8 mouse cellular contexts compared by ENCODE assay signal in the genomic region with DNA sequence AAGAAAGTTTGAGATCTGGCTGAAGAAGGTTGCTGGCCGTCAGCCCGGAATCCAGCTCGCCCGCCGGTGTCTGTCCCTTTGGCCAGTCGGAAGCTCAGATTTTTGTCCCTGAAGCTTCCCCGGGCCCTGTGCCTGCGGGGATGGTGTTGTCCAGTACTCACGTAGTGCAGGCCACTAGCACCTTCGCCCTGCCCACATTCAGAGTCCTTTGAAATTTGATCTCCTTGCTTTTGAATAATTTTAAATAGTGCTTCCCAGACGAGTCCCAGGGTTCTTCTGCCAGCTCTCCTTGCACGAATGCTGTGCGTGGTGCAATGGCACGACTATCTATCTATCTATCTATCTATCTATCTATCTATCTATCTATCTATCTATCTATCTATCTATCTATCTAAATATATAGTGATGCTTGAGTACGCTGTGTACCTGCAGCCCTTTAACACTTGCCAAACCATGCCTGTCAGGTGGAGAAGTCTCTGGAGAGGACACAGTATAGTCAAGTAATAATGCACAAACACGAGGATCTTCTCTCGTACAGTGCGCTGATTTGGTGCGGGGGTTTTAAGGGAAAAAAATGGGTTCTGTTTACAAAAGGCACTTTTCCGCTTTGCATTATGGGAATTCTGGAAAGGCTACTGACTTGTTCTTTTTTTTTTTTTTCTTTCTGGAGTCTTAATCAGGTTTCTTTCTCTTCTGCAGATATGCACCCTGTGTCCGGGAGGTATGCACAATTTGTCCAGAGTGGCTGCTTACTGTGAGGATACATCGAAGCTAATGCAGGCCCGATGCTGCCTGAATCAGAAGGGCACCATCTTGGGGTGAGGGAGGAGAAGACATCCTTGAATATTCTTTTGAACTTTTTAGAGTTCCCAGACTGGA. TPM values are rescaled to one million over a fixed set of nuclear protein-coding genes. Genes with fewer than 3 reads are reported as not detected.
DNase-seq lines count a peak whose midpoint lies in the region; ATAC-seq lines count a peak whose summit lies in the region.

Gene Slc5a6, minus strand, starts transcription at position 162 of the 879 bp plus-strand sequence.

- H3K27ac ChIP-seq in embryonic facial prominence, embryonic 10.5 days (replicated peaks), result peak within 1 kb of the TSS; percentile 92
- H3K27ac ChIP-seq in heart, embryonic 14.5 days (replicated peaks in 1 of 2; ENCODE audit: control insufficient read depth in 1 of 2, insufficient read depth in 1 of 2, low read depth in 2 of 2, low read length in 2 of 2), result peak within 1 kb of the TSS; percentile 98 to 99
- H3K27ac ChIP-seq in liver, embryonic 13.5 days, result peak within 1 kb of the TSS; percentile 88

- no peaks in the 10 kb centered on the region; the same call in 1 of the 2 replicates for H3K36me3 ChIP-seq in embryonic facial prominence, embryonic 10.5 days (replicated peaks)
- H3K36me3 ChIP-seq in heart, embryonic 14.5 days (ENCODE audit: control insufficient read depth, insufficient read depth, low read length), result peaks cover 19% of the 10 kb centered on the region
- H3K36me3 ChIP-seq in liver, embryonic 13.5 days, result peaks cover 4% of the 10 kb centered on the region; the same call in 1 of the 2 replicates

- WGBS in embryonic facial prominence, embryonic 10.5 days, result under 1% methylated on average over 23 of the region's 23 CpGs
- under 1% methylated on average over 23 of the region's 23 CpGs for WGBS in heart, embryonic 14.5 days
- WGBS in liver, embryonic 13.5 days (ENCODE audit: insufficient replicate concordance), result 2% methylated on average over 23 of the region's 23 CpGs

- peak; percentile 41 for ATAC-seq in heart, embryonic 14.5 days (ENCODE audit: insufficient number of reproducible peaks, insufficient read depth, low FRiP score, low read depth)
- ATAC-seq in liver, embryonic 13.5 days (ENCODE audit: low read depth), result peak; percentile 18

- no peaks in the 10 kb centered on the region for H3K27me3 ChIP-seq in embryonic facial prominence, embryonic 10.5 days (replicated peaks; ENCODE audit: low read depth, poor library complexity, severe bottlenecking)
- H3K27me3 ChIP-seq in heart, embryonic 14.5 days (ENCODE audit: control insufficient read depth, insufficient read depth, low read length), result no peaks in the 10 kb centered on the region
- H3K27me3 ChIP-seq in liver, embryonic 13.5 days, result no peaks in the 10 kb centered on the region

- H3K9ac ChIP-seq in heart, embryonic 14.5 days (ENCODE audit: low read length), result peak within 1 kb of the TSS; percentile 92
- H3K9ac ChIP-seq in liver, embryonic 13.5 days, result peak within 1 kb of the TSS; percentile 88

- H3K4me1 ChIP-seq in embryonic facial prominence, embryonic 10.5 days, result peaks cover 10% of the 10 kb centered on the region
- peaks cover 0 to 8% of the 10 kb centered on the region in 2 experiments; a peak in 2 of 4 replicates for H3K4me1 ChIP-seq in heart, embryonic 14.5 days (ENCODE audit: control insufficient read depth in 2 of 2, insufficient read depth in 2 of 2, low read length in 2 of 2)
- H3K4me1 ChIP-seq in liver, embryonic 13.5 days (replicated peaks), result peaks cover 30% of the 10 kb centered on the region

- peak within 1 kb of the TSS; percentile 89 for H3K4me2 ChIP-seq in heart, embryonic 14.5 days (ENCODE audit: low read length)
- peak within 1 kb of the TSS; percentile 91 for H3K4me2 ChIP-seq in liver, embryonic 13.5 days

- peak within 1 kb of the TSS; percentile 68 for H3K4me3 ChIP-seq in embryonic facial prominence, embryonic 10.5 days
- H3K4me3 ChIP-seq in heart, embryonic 14.5 days (ENCODE audit: control insufficient read depth in 1 of 2, insufficient read depth in 1 of 2, low read depth in 1 of 2, low read length in 2 of 2), result peak within 1 kb of the TSS; percentile 69 to 74
- H3K4me3 ChIP-seq in liver, embryonic 13.5 days (replicated peaks), result peak within 1 kb of the TSS; percentile 83

- DNase-seq in CD4-positive, CD25-positive, alpha-beta regulatory T cell, adult 2 months (ENCODE audit: low read depth, low spot score), result peak; percentile 80
- DNase-seq in adrenal gland, adult 8-10 months, result no peak
- DNase-seq in embryonic facial prominence, embryonic 10.5 days (ENCODE audit: low spot score), result peak; percentile 66
- peak; percentile 59 for DNase-seq in kidney, postnatal 10 days
- peak; percentile 54 for DNase-seq in liver, embryonic 13.5 days
- peak; percentile 50 to 55 for DNase-seq in natural killer cell, adult 2 months (ENCODE audit: low spot score in 2 of 2)
- peak; percentile 65 for DNase-seq in thymus, postnatal 0 days (ENCODE audit: low spot score)

- H3K9me3 ChIP-seq in embryonic facial prominence, embryonic 10.5 days, result no peaks in the 10 kb centered on the region
- H3K9me3 ChIP-seq in heart, embryonic 14.5 days (ENCODE audit: control insufficient read depth, low read length), result no peaks in the 10 kb centered on the region
- H3K9me3 ChIP-seq in liver, embryonic 13.5 days (replicated peaks), result no peaks in the 10 kb centered on the region

RNA-seq across cellular contexts. Expression of gene Slc5a6, which starts in this region (rescaled TPM):
- total RNA-seq in adrenal gland, adult 8-10 months (2022), result 10 to 100 TPM; 33.5 to 46.4 (median 38.1) TPM
- polyA plus RNA-seq in embryonic facial prominence, embryonic 10.5 days (2016; fragmentation: Nextera tagmentation; extraction: Ambion mirVana), result 9.9 and 12.2 TPM in 2 replicates
- polyA plus RNA-seq in heart, embryonic 14.5 days (2014; fragmentation: Nextera tagmentation; extraction: Ambion mirVana), result 6.5 and 7.2 TPM in 2 replicates
- polyA plus RNA-seq in liver, embryonic 13.5 days (2015; fragmentation: Nextera tagmentation; extraction: Ambion mirVana), result 4.0 and 4.7 TPM in 2 replicates
- 7.0 and 8.7 TPM in 2 replicates for polyA plus RNA-seq in thymus, postnatal 0 days (2015; fragmentation: Nextera tagmentation; extraction: Ambion mirVana)
